Mouse (Mus musculus) small intestine, adult 2 months (tissue): ENCODE measurements at regions not wholly inside any gene's neighbourhood (a gene's known extent, or its start where the extent isn't known, plus 50 kb on each side); places are given as distances from the start of the nearest gene placed in this dataset.

Experiments
- H3K27ac ChIP-seq: fragments of 200-500 bp; 2 replicates; pipeline ENCODE4 v1.5.1; 2012; ENCODE audit warnings: low read depth, low read length, control low read depth, inconsistent platforms; ENCODE audit not compliant: insufficient read depth
- H3K27me3 ChIP-seq: fragments of 200-500 bp; 2 replicates; pipeline ENCODE4 v1.6.1; 2012; ENCODE audit warnings: mild to moderate bottlenecking, moderate library complexity, low read length, inconsistent platforms; ENCODE audit not compliant: control insufficient read depth, insufficient read depth
- H3K36me3 ChIP-seq: fragments of 200-500 bp; 2 replicates; pipeline ENCODE4 v1.6.1; 2012; ENCODE audit warnings: mild to moderate bottlenecking, low read length, control low read depth, inconsistent platforms; ENCODE audit not compliant: control insufficient read depth, insufficient read depth
- H3K4me1 ChIP-seq: fragments of 200-500 bp; 2 replicates; pipeline ENCODE4 v1.6.1; 2012; ENCODE audit warnings: low read length, inconsistent platforms, mixed read lengths; ENCODE audit not compliant: control insufficient read depth, insufficient read depth, insufficient read length
- H3K4me3 ChIP-seq: fragments of 200-500 bp; 2 replicates; pipeline ENCODE4 v1.5.1; 2012; ENCODE audit warnings: low read depth, mild to moderate bottlenecking, control low read depth, inconsistent platforms, low read length, moderate library complexity
- CTCF ChIP-seq: fragments of 200-500 bp; IDR thresholded peaks from 2 replicates; pipeline ENCODE4 v1.5.1; 2012; ENCODE audit warnings: low read depth, mild to moderate bottlenecking, control low read depth, inconsistent platforms, low read length, moderate library complexity, mixed read lengths; ENCODE audit not compliant: insufficient replicate concordance, insufficient read length; ENCODE audit errors: extremely low read depth
- POLR2A ChIP-seq: fragments of 200-500 bp; IDR thresholded peaks from 2 replicates; pipeline ENCODE4 v1.6.1; 2012; ENCODE audit warnings: low read depth, mild to moderate bottlenecking, control low read depth, inconsistent platforms, low read length, moderate library complexity
- WGBS: fragments of 180-500 bp; shearing (Covaris S2); methylation state at CpG from one replicate; pipeline ENCODE4 v1.1.7; 2018; 5-methylcytosine and 5-hydroxymethylcytosine counted together

- Histone ChIP-seq H3K4me3 (no peak overlapping the region), H3K27ac (no peak overlapping the region)
- WGBS = 80% methylated on average over 7 of the region's 7 CpGs
These were observed 187.5 kb upstream of the Plcz1 start for GRCm38 (mm10) chr6:140228741-140229140.

GRCm38 (mm10) chr6:140222534-140223324 is 181.5 kb upstream of the Plcz1 start:
- TF ChIP-seq CTCF (no peak), POLR2A (no peak)

More at GRCm38 (mm10) chr6:140228741-140229140, 187.5 kb upstream of the Plcz1 start:
- Histone ChIP-seq H3K27me3 (no peaks in the 10 kb centered on the region), H3K36me3 (no peaks in the 10 kb centered on the region), H3K4me1 (no peaks in the 10 kb centered on the region)
- TF ChIP-seq CTCF (no peak), POLR2A (no peak)

GRCm38 (mm10) chr6:140221653-140222272 is 180.5 kb upstream of the Plcz1 start:
- TF ChIP-seq CTCF = no peak
- no peak for TF ChIP-seq POLR2A
- Histone ChIP-seq H3K4me3 (no peak overlapping the region), H3K4me1 (no peaks in the 10 kb centered on the region), H3K27ac (no peak overlapping the region), H3K36me3 (no peaks in the 10 kb centered on the region), H3K27me3 (no peaks in the 10 kb centered on the region)
- WGBS = 81% methylated on average over 5 of the region's 5 CpGs

More at GRCm38 (mm10) chr6:140222534-140223324, 181.5 kb upstream of the Plcz1 start:
- WGBS = 83% methylated on average over 1 of the region's 1 CpGs
- H3K27ac ChIP-seq = no peak overlapping the region
- no peaks in the 10 kb centered on the region for H3K27me3 ChIP-seq
- H3K4me3 ChIP-seq = no peak overlapping the region
- H3K36me3 ChIP-seq = no peaks in the 10 kb centered on the region
- H3K4me1 ChIP-seq = no peaks in the 10 kb centered on the region

GRCm38 (mm10) chr6:140218789-140219188 is 177.5 kb upstream of the Plcz1 start:
- TF ChIP-seq CTCF (no peak), POLR2A (no peak)
- WGBS = 92% methylated on average over 10 of the region's 10 CpGs
- Histone ChIP-seq H3K27me3 (no peaks in the 10 kb centered on the region), H3K27ac (no peak overlapping the region), H3K4me1 (no peaks in the 10 kb centered on the region), H3K36me3 (no peaks in the 10 kb centered on the region), H3K4me3 (no peak overlapping the region)

- no peak for TF ChIP-seq POLR2A
- no peak for TF ChIP-seq CTCF
- Histone ChIP-seq H3K4me1 (peaks cover 5% of the 10 kb centered on the region; the same call in 1 of the 2 replicates), H3K27ac (no peak overlapping the region), H3K36me3 (no peaks in the 10 kb centered on the region), H3K27me3 (no peaks in the 10 kb centered on the region), H3K4me3 (no peak overlapping the region)
- 69% methylated on average over 2 of the region's 2 CpGs for WGBS
These were observed 171.1 kb upstream of the Plcz1 start for GRCm38 (mm10) chr6:140212403-140212802.

GRCm38 (mm10) chr6:140210141-140210540 is 168.9 kb upstream of the Plcz1 start:
- Histone ChIP-seq H3K4me3 (no peak overlapping the region), H3K27me3 (no peaks in the 10 kb centered on the region), H3K27ac (no peak overlapping the region), H3K4me1 (peaks cover 5% of the 10 kb centered on the region; the same call in 1 of the 2 replicates), H3K36me3 (no peaks in the 10 kb centered on the region)
- 94% methylated on average over 6 of the region's 6 CpGs for WGBS
- TF ChIP-seq CTCF (no peak), POLR2A (no peak)

- TF ChIP-seq POLR2A (no peak), CTCF (no peak)
- Histone ChIP-seq H3K27me3 (no peaks in the 10 kb centered on the region), H3K4me3 (no peak overlapping the region), H3K36me3 (no peaks in the 10 kb centered on the region), H3K4me1 (peaks cover 5% of the 10 kb centered on the region; the same call in 1 of the 2 replicates), H3K27ac (no peak overlapping the region)
- WGBS = 80% methylated on average over 14 of the region's 14 CpGs
These were observed 167.8 kb upstream of the Plcz1 start for GRCm38 (mm10) chr6:140209083-140209482.
